Mouse (Mus musculus): ENCODE results near the gene Hist1h2bq. TPM values are rescaled to one million over a fixed set of nuclear protein-coding genes. Genes with fewer than 3 reads are reported as not detected.
"Not testable (repeated sequence)": the region's sequence is repeated elsewhere in the genome, so short reads cannot be mapped to it uniquely, and the experiment has no call there.

The Hist1h2bq gene
- polyA plus RNA-seq, 1 experiment from 2014 or later: 11.6 TPM

DNA sequence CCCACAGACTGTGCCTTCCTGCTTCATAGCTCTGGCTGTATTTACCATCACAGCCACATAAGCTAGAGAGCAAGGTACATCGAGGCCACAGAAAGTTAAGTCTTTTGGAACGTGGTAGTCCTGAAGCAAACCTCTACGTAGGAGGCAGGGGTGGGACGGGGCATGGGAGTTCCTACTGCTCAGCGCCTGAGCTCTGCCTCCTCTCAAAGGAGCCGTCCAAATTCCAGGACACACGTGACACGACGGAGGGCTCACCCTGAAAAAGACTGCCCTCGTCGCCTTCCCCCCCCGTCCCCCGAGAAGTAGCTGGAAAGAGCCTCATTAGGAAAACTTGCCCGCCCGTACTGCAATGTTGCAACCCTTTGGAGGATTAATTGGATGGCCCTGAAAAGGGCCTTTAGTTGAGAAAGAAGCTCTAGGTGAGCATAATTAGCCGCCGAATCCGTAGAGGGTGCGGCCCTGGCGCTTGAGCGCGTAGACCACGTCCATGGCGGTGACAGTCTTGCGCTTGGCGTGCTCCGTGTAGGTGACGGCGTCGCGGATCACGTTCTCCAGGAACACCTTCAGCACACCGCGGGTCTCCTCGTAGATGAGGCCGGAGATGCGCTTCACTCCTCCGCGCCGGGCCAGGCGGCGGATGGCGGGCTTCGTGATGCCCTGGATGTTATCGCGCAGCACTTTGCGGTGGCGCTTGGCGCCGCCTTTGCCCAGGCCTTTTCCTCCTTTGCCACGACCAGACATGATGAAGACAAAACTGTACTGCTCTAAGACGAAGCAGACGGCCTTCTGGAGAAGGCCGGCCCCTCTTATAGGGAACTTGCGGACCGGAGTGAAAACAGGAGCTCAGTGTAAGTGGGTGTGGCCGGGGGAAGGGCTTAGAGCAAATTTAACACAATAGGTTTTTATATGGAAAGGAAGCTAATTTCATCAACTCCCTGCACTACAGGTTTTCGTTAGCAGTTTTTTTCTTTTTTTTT is 21.7 kb upstream of the Hist1h2bq start, which contains the start of gene Hist1h4n:
Gene Hist1h4n, minus strand, starts transcription at position 779 of the 977 bp plus-strand sequence.
- not testable (repeated sequence) for H3K27me3 ChIP-seq (ENCODE audit: control insufficient read depth, insufficient read depth, low read length); H3K4me1 ChIP-seq (ENCODE audit: control insufficient read depth, insufficient read depth, low read length); H3K9me3 ChIP-seq (replicated peaks; ENCODE audit: control insufficient read depth, low read length); H3K4me3 ChIP-seq (ENCODE audit: low read depth, low read length); H3K36me3 ChIP-seq (ENCODE audit: control insufficient read depth, insufficient read depth, low read length); H3K27ac ChIP-seq (ENCODE audit: low read depth, low read length); H3K9ac ChIP-seq (ENCODE audit: low read depth, low read length)
- ATAC-seq (replicated peaks; ENCODE audit: insufficient number of reproducible peaks, low FRiP score, low TSS enrichment): peak; percentile 87
- H3K4me2 ChIP-seq: peak within 1 kb of the TSS; percentile 47
- WGBS (ENCODE audit: insufficient replicate concordance): 0% methylated on average over 19 of the region's 58 CpGs

- H3K27ac ChIP-seq (ENCODE audit: low read depth, low read length): no peak overlapping the region
- no peaks in the 10 kb centered on the region for H3K9me3 ChIP-seq (replicated peaks; ENCODE audit: control insufficient read depth, low read length)
- 84% methylated on average over 10 of the region's 10 CpGs for WGBS (ENCODE audit: insufficient replicate concordance)
- H3K9ac ChIP-seq (ENCODE audit: low read depth, low read length): no peak overlapping the region
- no peaks in the 10 kb centered on the region for H3K4me1 ChIP-seq (ENCODE audit: control insufficient read depth, insufficient read depth, low read length)
- H3K27me3 ChIP-seq (ENCODE audit: control insufficient read depth, insufficient read depth, low read length): no peaks in the 10 kb centered on the region
- H3K36me3 ChIP-seq (ENCODE audit: control insufficient read depth, insufficient read depth, low read length): no peaks in the 10 kb centered on the region
- no peak overlapping the region for H3K4me3 ChIP-seq (ENCODE audit: low read depth, low read length)
- ATAC-seq (replicated peaks; ENCODE audit: insufficient number of reproducible peaks, low FRiP score, low TSS enrichment): no peak
- H3K4me2 ChIP-seq: no peak overlapping the region; the same call in 1 of the 2 replicates
These were observed 20.3 kb upstream of the Hist1h2bq start for GRCm38 (mm10) chr13:21830344-21830743.

DNA sequence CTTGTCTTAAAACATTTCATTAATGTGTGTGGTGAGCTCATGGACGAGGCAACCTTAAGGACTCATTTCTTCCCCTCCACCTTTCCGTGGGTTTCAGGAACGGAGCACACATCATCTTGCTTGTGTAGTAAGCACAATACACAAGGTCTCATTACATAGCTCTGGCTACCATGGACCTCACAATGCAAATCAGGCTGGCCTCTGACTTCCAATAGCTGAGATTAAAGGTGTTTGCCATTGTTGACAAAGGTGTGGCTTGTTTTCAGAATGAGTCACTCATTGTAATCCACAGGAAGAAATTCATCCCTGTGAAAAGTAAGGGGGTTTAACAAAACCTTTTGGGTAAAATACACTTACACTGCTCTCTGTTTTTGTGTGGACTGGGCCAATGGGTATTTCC is 18.5 kb upstream of the Hist1h2bq start:
- Histone ChIP-seq H3K27me3 (ENCODE audit: control insufficient read depth, insufficient read depth, low read length) (no peaks in the 10 kb centered on the region), H3K4me1 (ENCODE audit: control insufficient read depth, insufficient read depth, low read length) (no peaks in the 10 kb centered on the region), H3K4me3 (ENCODE audit: low read depth, low read length) (no peak overlapping the region), H3K9me3 (replicated peaks; ENCODE audit: control insufficient read depth, low read length) (no peaks in the 10 kb centered on the region), H3K27ac (ENCODE audit: low read depth, low read length) (no peak overlapping the region), H3K36me3 (ENCODE audit: control insufficient read depth, insufficient read depth, low read length) (no peaks in the 10 kb centered on the region), H3K9ac (ENCODE audit: low read depth, low read length) (no peak overlapping the region), H3K4me2 (no peak overlapping the region)
- 77% methylated on average over 3 of the region's 3 CpGs for WGBS (ENCODE audit: insufficient replicate concordance)
- ATAC-seq (replicated peaks; ENCODE audit: insufficient number of reproducible peaks, low FRiP score, low TSS enrichment): no peak

DNA sequence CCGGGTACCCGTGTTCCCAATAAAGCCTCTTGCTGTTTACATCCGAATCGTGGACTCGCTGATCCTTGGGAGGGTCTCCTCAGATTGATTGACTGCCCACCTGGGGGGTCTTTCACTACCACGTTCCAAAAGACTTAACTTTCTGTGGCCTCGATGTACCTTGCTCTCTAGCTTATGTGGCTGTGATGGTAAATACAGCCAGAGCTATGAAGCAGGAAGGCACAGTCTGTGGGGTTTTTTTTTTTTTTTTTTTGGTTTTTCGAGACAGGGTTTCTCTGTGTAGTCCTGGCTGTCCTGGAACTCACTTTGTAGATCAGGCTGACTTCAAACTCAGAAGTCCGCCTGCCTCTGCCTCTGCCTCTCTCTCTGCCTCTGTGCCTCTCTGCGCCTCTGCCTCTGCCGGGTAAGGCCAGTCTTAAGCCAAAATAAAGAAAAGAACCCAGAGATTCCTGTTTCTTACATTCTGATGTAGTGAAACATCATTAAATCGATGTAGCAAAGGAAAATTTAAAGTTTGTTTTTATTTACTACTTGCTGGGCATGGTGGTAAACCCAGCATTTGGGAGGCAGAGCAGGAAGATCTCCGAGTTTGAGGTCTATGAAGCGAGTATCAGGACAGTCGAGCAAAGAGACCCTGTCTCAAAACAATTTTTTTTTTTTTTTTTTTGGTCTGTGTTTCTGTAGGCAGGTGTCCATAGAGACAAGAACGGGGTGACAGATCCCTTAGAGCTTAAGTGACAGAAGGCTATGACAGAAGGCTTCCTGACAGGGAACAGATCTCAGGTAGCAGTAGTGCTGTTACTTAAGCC is 10.3 kb upstream of the Hist1h2bq start:
- WGBS (ENCODE audit: insufficient replicate concordance): 75% methylated on average over 7 of the region's 16 CpGs
- ATAC-seq (replicated peaks; ENCODE audit: insufficient number of reproducible peaks, low FRiP score, low TSS enrichment): not testable (repeated sequence)

DNA sequence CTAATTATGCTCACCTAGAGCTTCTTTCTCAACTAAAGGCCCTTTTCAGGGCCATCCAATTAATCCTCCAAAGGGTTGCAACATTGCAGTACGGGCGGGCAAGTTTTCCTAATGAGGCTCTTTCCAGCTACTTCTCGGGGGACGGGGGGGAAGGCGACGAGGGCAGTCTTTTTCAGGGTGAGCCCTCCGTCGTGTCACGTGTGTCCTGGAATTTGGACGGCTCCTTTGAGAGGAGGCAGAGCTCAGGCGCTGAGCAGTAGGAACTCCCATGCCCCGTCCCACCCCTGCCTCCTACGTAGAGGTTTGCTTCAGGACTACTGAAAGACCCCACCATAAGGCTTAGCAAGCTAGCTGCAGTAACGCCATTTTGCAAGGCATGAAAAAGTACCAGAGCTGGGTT is 2.1 kb upstream of the Hist1h2bq start:
- not testable (repeated sequence) for H3K9me3 ChIP-seq (replicated peaks; ENCODE audit: control insufficient read depth, low read length); H3K4me3 ChIP-seq (ENCODE audit: low read depth, low read length); H3K27me3 ChIP-seq (ENCODE audit: control insufficient read depth, insufficient read depth, low read length); H3K36me3 ChIP-seq (ENCODE audit: control insufficient read depth, insufficient read depth, low read length); H3K4me1 ChIP-seq (ENCODE audit: control insufficient read depth, insufficient read depth, low read length); H3K27ac ChIP-seq (ENCODE audit: low read depth, low read length); H3K9ac ChIP-seq (ENCODE audit: low read depth, low read length)
- ATAC-seq (replicated peaks; ENCODE audit: insufficient number of reproducible peaks, low FRiP score, low TSS enrichment): peak; percentile 66
- H3K4me2 ChIP-seq: peak overlapping the region; percentile 42
- 0% methylated on average over 12 of the region's 14 CpGs for WGBS (ENCODE audit: insufficient replicate concordance)

More for the DNA sequence above, 10.3 kb upstream of the Hist1h2bq start:
- H3K27ac ChIP-seq (ENCODE audit: low read depth, low read length); H3K9ac ChIP-seq (ENCODE audit: low read depth, low read length); H3K4me2 ChIP-seq; H3K36me3 ChIP-seq (ENCODE audit: control insufficient read depth, insufficient read depth, low read length); H3K4me3 ChIP-seq (ENCODE audit: low read depth, low read length); H3K4me1 ChIP-seq (ENCODE audit: control insufficient read depth, insufficient read depth, low read length); H3K27me3 ChIP-seq (ENCODE audit: control insufficient read depth, insufficient read depth, low read length); H3K9me3 ChIP-seq (replicated peaks; ENCODE audit: control insufficient read depth, low read length): not testable (repeated sequence)

DNA sequence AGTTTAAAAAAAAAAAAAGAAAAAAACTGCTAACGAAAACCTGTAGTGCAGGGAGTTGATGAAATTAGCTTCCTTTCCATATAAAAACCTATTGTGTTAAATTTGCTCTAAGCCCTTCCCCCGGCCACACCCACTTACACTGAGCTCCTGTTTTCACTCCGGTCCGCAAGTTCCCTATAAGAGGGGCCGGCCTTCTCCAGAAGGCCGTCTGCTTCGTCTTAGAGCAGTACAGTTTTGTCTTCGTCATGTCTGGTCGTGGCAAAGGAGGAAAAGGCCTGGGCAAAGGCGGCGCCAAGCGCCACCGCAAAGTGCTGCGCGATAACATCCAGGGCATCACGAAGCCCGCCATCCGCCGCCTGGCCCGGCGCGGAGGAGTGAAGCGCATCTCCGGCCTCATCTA is 1.5 kb upstream of the Hist1h2bq start, which contains the start of gene Hist1h4m:
Gene Hist1h4m, plus strand, starts transcription at position 208 of the 400 bp plus-strand sequence.
- ATAC-seq (replicated peaks; ENCODE audit: insufficient number of reproducible peaks, low FRiP score, low TSS enrichment): peak; percentile 69
- H3K9me3 ChIP-seq (replicated peaks; ENCODE audit: control insufficient read depth, low read length); H3K27ac ChIP-seq (ENCODE audit: low read depth, low read length); H3K4me1 ChIP-seq (ENCODE audit: control insufficient read depth, insufficient read depth, low read length); H3K4me3 ChIP-seq (ENCODE audit: low read depth, low read length); H3K9ac ChIP-seq (ENCODE audit: low read depth, low read length); H3K27me3 ChIP-seq (ENCODE audit: control insufficient read depth, insufficient read depth, low read length); H3K36me3 ChIP-seq (ENCODE audit: control insufficient read depth, insufficient read depth, low read length): not testable (repeated sequence)
- WGBS (ENCODE audit: insufficient replicate concordance): no CpG with 5 or more reads among the region's 24 CpGs
- H3K4me2 ChIP-seq: peak within 1 kb of the TSS; percentile 42

- H3K4me3 ChIP-seq (ENCODE audit: low read depth, low read length); ATAC-seq (replicated peaks; ENCODE audit: insufficient number of reproducible peaks, low FRiP score, low TSS enrichment); H3K4me1 ChIP-seq (ENCODE audit: control insufficient read depth, insufficient read depth, low read length); H3K9ac ChIP-seq (ENCODE audit: low read depth, low read length); H3K27me3 ChIP-seq (ENCODE audit: control insufficient read depth, insufficient read depth, low read length); H3K27ac ChIP-seq (ENCODE audit: low read depth, low read length); H3K4me2 ChIP-seq; H3K9me3 ChIP-seq (replicated peaks; ENCODE audit: control insufficient read depth, low read length); H3K36me3 ChIP-seq (ENCODE audit: control insufficient read depth, insufficient read depth, low read length): not testable (repeated sequence)
- no CpG with 5 or more reads among the region's 8 CpGs for WGBS (ENCODE audit: insufficient replicate concordance)
These were observed 1.1 kb upstream of the Hist1h2bq start for GRCm38 (mm10) chr13:21811074-21811473.

- H3K9me3 ChIP-seq (replicated peaks; ENCODE audit: control insufficient read depth, low read length); H3K9ac ChIP-seq (ENCODE audit: low read depth, low read length); H3K4me1 ChIP-seq (ENCODE audit: control insufficient read depth, insufficient read depth, low read length); H3K36me3 ChIP-seq (ENCODE audit: control insufficient read depth, insufficient read depth, low read length); H3K27me3 ChIP-seq (ENCODE audit: control insufficient read depth, insufficient read depth, low read length); H3K27ac ChIP-seq (ENCODE audit: low read depth, low read length); H3K4me3 ChIP-seq (ENCODE audit: low read depth, low read length); H3K4me2 ChIP-seq: not testable (repeated sequence)
- no CpG with 5 or more reads among the region's 4 CpGs for WGBS (ENCODE audit: insufficient replicate concordance)
- ATAC-seq (replicated peaks; ENCODE audit: insufficient number of reproducible peaks, low FRiP score, low TSS enrichment): peak; percentile 55; the same call in 1 of the 2 replicates
These were observed 6.9 kb downstream of the Hist1h2bq start for GRCm38 (mm10) chr13:21803058-21803457.

Data from heart, embryonic 11.5 days (tissue).